Mouse (Mus musculus) midbrain, embryonic 12.5 days (tissue): ENCODE measurements around the gene Cd52. TPM values are rescaled to one million over a fixed set of nuclear protein-coding genes. Genes with fewer than 3 reads are reported as not detected.

Experiments
- ATAC-seq: fragments of 200-750 bp; cut with Nextera tagmentation; 2 replicates; pipeline ENCODE4 v1.8.0; 2017; ENCODE audit warnings: low read depth, moderate TSS enrichment, moderate library complexity; ENCODE audit not compliant: low FRiP score
- H3K27ac ChIP-seq: fragments of 300-500 bp; sonication (generic); replicated peaks from 2 replicates; pipeline ENCODE4 v1.5.1; 2016; ENCODE audit warnings: mild to moderate bottlenecking
- H3K27me3 ChIP-seq: fragments of 300-500 bp; sonication (generic); 2 replicates; pipeline ENCODE4 v1.6.1; 2016; ENCODE audit warnings: mild to moderate bottlenecking
- H3K36me3 ChIP-seq: fragments of 300-500 bp; sonication (generic); 2 replicates; pipeline ENCODE4 v1.6.1; 2016
- H3K4me1 ChIP-seq: fragments of 300-500 bp; sonication (generic); 2 replicates; pipeline ENCODE4 v1.6.1; 2016
- H3K4me2 ChIP-seq: fragments of 300-500 bp; sonication (generic); replicated peaks from 2 replicates; pipeline ENCODE4 v1.6.1; 2016; ENCODE audit warnings: mild to moderate bottlenecking, moderate library complexity
- H3K4me3 ChIP-seq: fragments of 300-500 bp; sonication (generic); 2 replicates; pipeline ENCODE4 v1.5.1; 2016; ENCODE audit warnings: mild to moderate bottlenecking
- H3K9ac ChIP-seq: fragments of 300-500 bp; sonication (generic); replicated peaks from 2 replicates; pipeline ENCODE4 v1.6.1; 2016; ENCODE audit warnings: mild to moderate bottlenecking, moderate library complexity
- H3K9me3 ChIP-seq: fragments of 300-500 bp; sonication (generic); 2 replicates; pipeline ENCODE4 v1.6.1; 2016; ENCODE audit warnings: mild to moderate bottlenecking
- WGBS: fragments of 180-500 bp; shearing (Covaris S2); methylation state at CpG from one replicate; pipeline ENCODE4 v1.1.7; 2016; 5-methylcytosine and 5-hydroxymethylcytosine counted together
- polyA plus RNA-seq: library from polyadenylated mRNA; unstranded; fragments of >200 nt; fragmentation: Nextera tagmentation; extraction: Ambion mirVana; gene quantifications from 2 replicates; pipeline ENCODE4 v1.2.1, GENCODE M21; 2016

Cd52 gene
- polyA plus RNA-seq, 1 experiment from 2014 or later, result 5.5 TPM

DNA sequence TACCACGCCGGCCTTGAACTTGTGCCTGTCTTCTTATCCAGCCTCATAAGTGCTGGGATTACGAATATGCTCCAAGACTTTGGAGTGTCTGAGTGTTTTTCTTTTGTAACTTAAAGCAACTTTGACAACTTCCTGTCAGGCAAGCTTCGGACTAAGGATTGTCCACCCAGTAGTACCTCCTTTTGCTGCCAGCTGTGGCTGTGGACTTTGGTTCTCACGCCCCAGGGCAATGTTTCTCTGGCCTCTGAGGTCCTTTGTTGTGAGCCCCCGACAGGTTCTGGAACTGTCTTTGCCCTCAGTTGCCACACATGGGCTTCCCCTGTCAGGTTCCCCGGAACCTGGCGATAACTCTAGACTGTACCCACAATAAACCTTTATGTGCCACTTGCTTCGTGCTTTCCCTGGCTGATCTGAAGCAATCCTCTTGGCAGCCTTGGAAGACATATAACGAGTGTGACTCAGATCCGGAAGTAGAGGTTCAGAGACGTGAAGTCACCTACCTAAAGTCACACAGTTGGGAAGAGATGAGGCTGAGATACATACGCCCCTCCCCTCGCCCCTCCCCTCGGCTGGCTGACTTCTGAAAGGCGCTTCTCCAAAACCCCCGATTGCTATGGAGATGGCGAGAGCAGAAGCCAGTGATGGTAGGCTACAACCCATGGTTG, 33.6 kb downstream of the Cd52 start:
- Histone ChIP-seq H3K4me3 (no peak overlapping the region), H3K4me2 (no peak overlapping the region), H3K4me1 (peaks cover 3% of the 10 kb centered on the region; the same call in 1 of the 2 replicates), H3K36me3 (no peaks in the 10 kb centered on the region), H3K9ac (no peak overlapping the region), H3K27ac (no peak overlapping the region), H3K27me3 (peaks cover 30% of the 10 kb centered on the region), H3K9me3 (no peaks in the 10 kb centered on the region)
- WGBS, result 63% methylated on average over 17 of the region's 18 CpGs
- ATAC-seq, result no peak

DNA sequence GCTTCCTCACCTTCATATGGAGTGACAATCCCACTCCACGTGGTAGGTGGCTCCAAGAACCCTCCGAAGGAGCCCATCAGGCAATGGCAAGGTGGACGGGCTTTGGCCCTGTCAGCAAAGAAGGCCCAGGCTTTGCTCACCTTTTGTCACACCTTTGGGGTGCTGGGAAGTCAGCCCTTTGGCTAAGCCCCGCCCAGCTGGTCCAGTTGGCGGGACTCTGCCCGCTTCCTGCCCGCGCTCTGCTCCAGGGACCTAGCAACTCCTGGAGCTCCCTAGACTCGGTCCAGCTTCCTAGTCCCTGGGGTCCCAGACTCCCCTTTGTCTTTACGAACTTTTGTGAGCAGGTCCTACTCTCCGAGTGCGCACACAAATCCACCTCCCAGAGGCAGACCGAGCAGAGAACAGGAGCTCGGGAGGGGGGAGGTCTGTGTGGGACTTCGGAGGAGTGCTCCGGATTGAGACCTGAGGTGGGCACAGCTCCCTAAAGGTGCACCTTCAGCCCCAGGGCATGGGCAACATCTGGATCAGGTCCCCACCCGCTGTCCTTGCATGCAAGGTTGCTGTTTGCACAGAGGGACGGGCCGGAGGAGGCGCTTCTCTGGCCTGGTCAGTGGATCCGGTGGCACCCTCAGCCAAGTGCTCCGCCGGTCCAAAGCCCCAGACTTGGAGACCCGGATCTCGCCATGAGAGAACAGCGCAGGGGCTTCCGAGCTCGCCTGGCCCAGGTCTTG, 34.6 kb downstream of the Cd52 start, which contains the start of gene Crybg2:
Gene Crybg2 (plus strand): TSS at position 681 of the 731 bp plus-strand sequence.
- ATAC-seq, result no peak
- 50% methylated on average over 28 of the region's 28 CpGs for WGBS
- H3K4me2 ChIP-seq, result no peak within 1 kb of the TSS

DNA sequence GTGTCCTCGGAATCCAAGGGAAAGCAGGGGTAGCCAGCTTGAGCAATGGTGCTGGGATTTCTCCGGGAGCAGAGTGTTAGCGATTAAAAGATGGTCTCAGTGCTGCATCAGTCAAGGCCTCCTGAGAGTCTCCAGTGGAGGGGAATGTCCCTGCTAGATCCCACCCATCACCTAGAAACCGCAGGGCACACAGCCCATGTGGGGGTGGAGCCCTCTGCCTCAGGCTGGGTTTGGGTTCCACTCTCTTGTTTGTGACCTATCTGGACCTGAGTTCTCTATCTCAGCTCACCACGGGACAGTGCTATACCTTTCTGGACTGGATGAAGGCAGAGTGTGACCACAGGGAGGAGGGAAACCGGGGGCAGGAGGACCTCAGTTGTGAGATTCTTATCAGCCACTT, 36.0 kb downstream of the Cd52 start:
- Histone ChIP-seq H3K4me3 (no peak overlapping the region), H3K9me3 (no peaks in the 10 kb centered on the region), H3K36me3 (no peaks in the 10 kb centered on the region), H3K4me2 (no peak overlapping the region), H3K4me1 (peaks cover 3% of the 10 kb centered on the region; the same call in 1 of the 2 replicates), H3K9ac (no peak overlapping the region), H3K27me3 (peaks cover 14% of the 10 kb centered on the region), H3K27ac (no peak overlapping the region)
- ATAC-seq, result no peak
- whole genome bisulfite sequencing, result 87% methylated on average over 6 of the region's 6 CpGs

More for the DNA sequence above, 34.6 kb downstream of the Cd52 start, which contains the start of gene Crybg2:
- Histone ChIP-seq H3K4me1 (peaks cover 3% of the 10 kb centered on the region; the same call in 1 of the 2 replicates), H3K9ac (no peak within 1 kb of the TSS), H3K9me3 (no peaks in the 10 kb centered on the region), H3K27me3 (peaks cover 23% of the 10 kb centered on the region), H3K36me3 (no peaks in the 10 kb centered on the region), H3K4me3 (no peak within 1 kb of the TSS), H3K27ac (no peak within 1 kb of the TSS)

DNA sequence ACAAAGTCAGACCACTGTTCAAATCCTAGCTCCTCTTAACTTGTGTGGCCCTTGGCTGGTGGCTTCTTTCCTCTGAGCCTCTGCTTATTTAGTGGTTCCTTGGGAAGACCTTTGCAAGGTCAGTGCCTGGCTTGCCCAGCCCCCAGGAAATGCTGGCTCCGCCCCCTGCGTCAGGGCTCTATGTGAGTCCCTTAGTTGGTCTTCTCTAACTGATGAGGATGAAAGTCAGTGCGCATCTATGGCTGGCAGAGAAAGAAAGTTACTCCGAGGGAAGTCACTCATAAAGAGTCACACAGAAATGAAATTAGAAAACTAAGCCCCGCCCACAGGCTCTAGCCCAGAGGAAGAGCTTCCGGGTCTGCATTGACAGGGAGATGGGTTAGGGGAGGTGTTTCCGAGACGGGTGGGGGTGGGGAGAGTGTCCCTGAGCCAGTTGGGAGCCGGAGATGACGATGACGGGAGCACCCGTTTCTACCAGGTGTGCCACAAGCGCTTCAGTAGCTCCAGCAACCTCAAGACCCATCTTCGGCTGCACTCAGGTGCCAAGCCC, 36.6 kb downstream of the Cd52 start:
- no peak for ATAC-seq
- WGBS, result 31% methylated on average over 13 of the region's 14 CpGs
- Histone ChIP-seq H3K27me3 (peaks cover 14% of the 10 kb centered on the region), H3K4me1 (peaks cover 3% of the 10 kb centered on the region; the same call in 1 of the 2 replicates), H3K36me3 (no peaks in the 10 kb centered on the region), H3K4me2 (no peak overlapping the region), H3K4me3 (no peak overlapping the region), H3K9ac (no peak overlapping the region), H3K27ac (no peak overlapping the region), H3K9me3 (no peaks in the 10 kb centered on the region)

DNA sequence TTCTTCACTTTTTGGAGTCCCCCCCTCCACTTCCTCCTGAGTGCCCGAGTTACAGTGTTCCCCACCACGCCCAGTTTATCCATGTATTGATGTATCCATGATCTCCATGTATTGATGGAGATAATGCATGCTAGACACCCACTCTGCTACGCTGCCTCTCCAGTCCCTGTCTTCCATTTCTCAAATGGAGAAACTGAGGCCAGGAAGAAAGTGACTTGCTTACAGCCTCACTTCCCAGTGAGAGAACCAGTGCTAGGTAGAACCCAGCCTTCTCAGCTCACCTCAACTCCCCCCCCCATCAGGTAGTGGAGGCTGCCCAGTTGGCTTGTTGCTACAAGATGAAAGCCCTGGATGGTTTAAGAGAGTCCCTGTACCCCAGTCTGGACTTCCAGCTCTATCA, 41.3 kb downstream of the Cd52 start, which contains the start of gene Zfp683:
Gene Zfp683 (plus strand): TSS at position 301 of the 400 bp plus-strand sequence.
- Histone ChIP-seq H3K27me3 (no peaks in the 10 kb centered on the region; the same call in 1 of the 2 replicates), H3K36me3 (no peaks in the 10 kb centered on the region), H3K4me3 (no peak within 1 kb of the TSS), H3K27ac (no peak within 1 kb of the TSS), H3K4me1 (peaks cover 2% of the 10 kb centered on the region; the same call in 1 of the 2 replicates), H3K4me2 (no peak within 1 kb of the TSS), H3K9ac (no peak within 1 kb of the TSS), H3K9me3 (no peaks in the 10 kb centered on the region)
- 88% methylated on average over 3 of the region's 3 CpGs for WGBS
- no peak for ATAC-seq

DNA sequence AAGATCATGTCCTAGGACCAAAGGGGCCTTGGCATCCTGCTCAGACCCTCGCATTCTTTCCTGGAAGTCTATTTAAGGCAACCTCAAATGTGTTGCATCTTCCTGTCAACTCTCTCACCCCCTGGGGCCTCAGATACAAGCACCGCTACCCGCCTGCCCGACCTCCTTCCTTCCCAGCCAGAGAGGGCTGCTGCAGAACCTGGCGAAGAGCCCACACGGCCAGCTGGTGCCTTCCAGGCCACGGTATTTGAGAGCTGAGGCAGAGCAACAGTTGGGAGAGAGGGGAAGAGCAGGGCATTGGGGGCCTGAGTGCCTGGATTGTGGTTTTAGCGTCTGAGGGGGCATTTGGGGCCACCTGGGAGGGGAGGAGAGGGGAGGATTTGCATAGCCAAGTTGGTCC, 42.3 kb downstream of the Cd52 start:
- 47% methylated on average over 8 of the region's 8 CpGs for WGBS
- no peak overlapping the region for H3K4me2 ChIP-seq
- H3K27me3 ChIP-seq, result no peaks in the 10 kb centered on the region; the same call in 1 of the 2 replicates
- ATAC-seq, result no peak
- no peak overlapping the region for H3K27ac ChIP-seq
- H3K36me3 ChIP-seq, result no peaks in the 10 kb centered on the region
- no peak overlapping the region for H3K9ac ChIP-seq
- no peak overlapping the region for H3K4me3 ChIP-seq
- H3K4me1 ChIP-seq, result no peaks in the 10 kb centered on the region
- H3K9me3 ChIP-seq, result no peaks in the 10 kb centered on the region

DNA sequence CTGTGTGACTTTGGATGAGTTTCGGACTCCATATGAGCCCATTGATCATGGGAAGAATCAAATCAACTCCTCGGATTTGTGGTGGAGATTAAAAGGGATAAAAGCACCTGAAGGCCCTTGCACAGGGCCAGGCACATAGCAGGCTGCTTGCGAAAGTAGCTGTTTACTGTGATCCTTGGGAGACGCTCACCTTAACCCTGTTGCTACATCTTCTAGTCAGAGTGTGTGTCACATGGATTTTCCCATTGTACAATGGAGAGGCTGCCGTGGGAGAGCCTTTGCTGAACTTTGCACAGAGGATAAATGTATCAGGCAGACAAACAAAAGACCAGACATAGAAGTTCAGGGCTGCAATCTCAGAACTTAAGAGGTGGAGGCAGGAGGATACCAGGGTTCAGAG, 43.0 kb downstream of the Cd52 start:
- H3K9ac ChIP-seq, result no peak overlapping the region
- no peak overlapping the region for H3K4me3 ChIP-seq
- H3K36me3 ChIP-seq, result no peaks in the 10 kb centered on the region
- H3K9me3 ChIP-seq, result no peaks in the 10 kb centered on the region
- H3K27ac ChIP-seq, result no peak overlapping the region
- H3K4me1 ChIP-seq, result no peaks in the 10 kb centered on the region
- H3K4me2 ChIP-seq, result no peak overlapping the region
- H3K27me3 ChIP-seq, result no peaks in the 10 kb centered on the region; the same call in 1 of the 2 replicates
- WGBS, result 87% methylated on average over 5 of the region's 5 CpGs
- no peak for ATAC-seq

DNA sequence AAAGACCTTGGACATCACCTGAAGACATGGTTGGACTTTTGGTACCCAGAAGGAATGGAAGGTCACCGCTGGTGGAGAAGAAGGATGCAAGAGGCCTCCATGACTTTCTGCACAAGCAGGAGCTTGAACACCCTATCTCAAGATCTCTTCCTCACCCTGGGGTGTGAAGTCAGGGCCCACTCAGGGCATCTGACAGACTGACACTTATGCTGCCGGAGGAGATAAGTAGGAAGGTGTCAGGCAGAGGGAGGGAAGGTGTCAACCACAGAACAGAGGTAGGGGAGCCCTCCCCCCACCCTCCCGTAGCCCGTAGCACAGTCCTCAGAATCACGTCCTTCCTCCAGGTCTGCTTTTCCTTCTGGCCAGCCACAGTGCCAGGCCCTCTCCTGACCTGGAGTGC, 47.2 kb downstream of the Cd52 start:
- no peak overlapping the region for H3K9ac ChIP-seq
- H3K27ac ChIP-seq, result no peak overlapping the region
- H3K36me3 ChIP-seq, result no peaks in the 10 kb centered on the region
- WGBS, result 87% methylated on average over 5 of the region's 5 CpGs
- H3K4me2 ChIP-seq, result no peak overlapping the region
- no peak for ATAC-seq
- H3K4me1 ChIP-seq, result no peaks in the 10 kb centered on the region
- no peaks in the 10 kb centered on the region; the same call in 1 of the 2 replicates for H3K27me3 ChIP-seq
- H3K4me3 ChIP-seq, result no peak overlapping the region
- H3K9me3 ChIP-seq, result no peaks in the 10 kb centered on the region

DNA sequence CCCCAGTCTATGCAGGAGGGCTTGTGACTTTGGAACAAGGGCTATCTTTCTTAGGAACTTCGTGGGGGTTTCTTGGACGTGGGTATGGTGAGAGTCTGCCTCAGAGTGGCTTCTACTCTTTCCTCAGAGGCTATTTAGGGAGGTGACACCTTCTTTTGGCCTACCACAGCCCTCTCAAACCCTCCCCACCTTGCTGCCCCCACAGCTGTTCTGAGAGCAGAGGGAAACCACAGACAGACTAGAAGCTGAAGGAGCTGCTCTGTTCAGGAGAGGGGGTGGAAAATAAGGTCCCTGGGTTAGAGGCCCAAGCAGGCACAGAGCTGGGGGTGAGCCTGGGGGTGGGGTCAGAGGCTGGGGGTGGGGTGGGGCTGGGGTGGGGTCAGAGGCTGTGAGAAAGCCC, 51.8 kb downstream of the Cd52 start:
- no peaks in the 10 kb centered on the region for H3K9me3 ChIP-seq
- no peak overlapping the region; the same call in 1 of the 2 replicates for H3K9ac ChIP-seq
- ATAC-seq, result no peak
- 52% methylated on average over 2 of the region's 2 CpGs for WGBS
- peaks cover 6% of the 10 kb centered on the region for H3K4me1 ChIP-seq
- H3K4me3 ChIP-seq, result no peak overlapping the region
- no peaks in the 10 kb centered on the region for H3K36me3 ChIP-seq
- no peak overlapping the region for H3K4me2 ChIP-seq
- no peak overlapping the region for H3K27ac ChIP-seq
- no peaks in the 10 kb centered on the region for H3K27me3 ChIP-seq

DNA sequence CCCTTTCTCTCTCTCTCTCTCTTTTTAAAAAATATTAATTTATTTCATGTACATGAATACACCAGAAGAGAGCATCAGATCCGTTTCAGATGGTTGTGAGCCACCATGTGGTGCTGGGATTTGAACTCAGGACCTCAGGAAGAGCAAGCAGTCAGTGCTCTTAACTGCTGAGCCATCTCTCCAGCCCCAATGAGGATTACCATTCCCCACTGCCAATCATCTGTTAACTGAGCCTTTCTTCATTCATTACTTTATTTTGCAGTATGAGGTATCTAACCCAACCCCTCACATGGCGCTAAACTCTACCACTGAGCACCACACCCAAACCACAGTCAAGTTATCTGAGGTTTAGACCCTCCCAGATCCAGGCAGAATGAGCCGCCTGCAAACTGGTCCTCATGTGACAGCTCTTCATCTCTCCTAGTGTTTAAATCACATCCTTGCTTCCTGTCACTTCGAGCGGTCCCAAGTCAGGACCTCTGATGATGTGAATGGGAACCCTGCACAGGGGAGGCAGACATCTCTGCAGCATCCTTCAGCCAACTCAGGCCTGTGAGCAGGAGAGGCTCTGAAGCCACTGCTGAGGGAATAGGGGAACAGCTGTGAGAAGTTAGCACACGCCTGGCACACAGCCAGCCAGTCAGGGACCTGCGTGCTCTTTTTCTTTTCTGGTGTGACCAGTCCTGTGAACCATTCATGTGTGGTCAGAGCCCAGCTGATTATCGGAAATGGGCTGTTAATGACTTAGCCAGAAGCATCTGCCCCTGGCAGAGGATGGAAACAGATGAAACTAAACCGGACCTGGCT, 53.4 kb downstream of the Cd52 start:
- H3K4me1 ChIP-seq, result peaks cover 6% of the 10 kb centered on the region
- no peaks in the 10 kb centered on the region for H3K27me3 ChIP-seq
- no peak overlapping the region for H3K4me3 ChIP-seq
- H3K9me3 ChIP-seq, result no peaks in the 10 kb centered on the region
- H3K36me3 ChIP-seq, result no peaks in the 10 kb centered on the region
- H3K9ac ChIP-seq, result no peak overlapping the region
- 69% methylated on average over 9 of the region's 9 CpGs for WGBS
- no peak overlapping the region for H3K27ac ChIP-seq
- no peak overlapping the region for H3K4me2 ChIP-seq
- ATAC-seq, result no peak

DNA sequence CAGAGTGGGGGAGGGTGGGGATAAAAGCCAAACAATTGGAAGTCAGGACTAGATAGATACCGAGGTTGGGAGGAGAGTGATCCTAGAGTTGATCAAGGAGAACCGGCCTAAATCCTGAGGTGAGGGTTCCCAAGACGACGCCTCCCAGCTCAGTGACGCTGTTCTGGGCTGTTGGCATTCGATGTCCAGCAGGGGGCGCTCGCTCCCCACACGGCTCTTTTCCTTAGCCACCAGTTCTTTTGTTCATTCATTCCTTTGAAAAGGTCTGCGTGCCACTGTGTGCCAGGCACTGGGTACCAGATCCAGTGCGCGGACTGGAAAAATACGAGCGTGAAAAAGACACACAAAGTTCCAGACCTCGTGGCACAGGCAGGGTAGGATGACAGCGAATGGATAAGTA, 58.9 kb downstream of the Cd52 start:
- ATAC-seq, result no peak
- no peak overlapping the region for H3K4me2 ChIP-seq
- H3K4me3 ChIP-seq, result no peak overlapping the region
- H3K9ac ChIP-seq, result no peak overlapping the region
- no peaks in the 10 kb centered on the region for H3K9me3 ChIP-seq
- no peaks in the 10 kb centered on the region for H3K4me1 ChIP-seq
- H3K27me3 ChIP-seq, result no peaks in the 10 kb centered on the region
- no peaks in the 10 kb centered on the region for H3K36me3 ChIP-seq
- H3K27ac ChIP-seq, result no peak overlapping the region
- WGBS, result 6% methylated on average over 16 of the region's 16 CpGs
